Mouse (Mus musculus) midbrain, embryonic 10.5 days (tissue): ENCODE measurements around the gene Olfr155. TPM values are rescaled to one million over a fixed set of nuclear protein-coding genes. Genes with fewer than 3 reads are reported as not detected.
A peak's percentile ranks its signal among the peaks of the same experiment; 100 is the strongest.

Source experiments
- DNase-seq: peaks from one replicate; pipeline ENCODE4 v3.0.0-alpha.2; 2017; ENCODE audit warnings: low spot score
- H3K27ac ChIP-seq: fragments of 300-500 bp; sonication (generic); replicated peaks from 2 replicates; pipeline ENCODE4 v1.5.1; 2016; ENCODE audit warnings: mild to moderate bottlenecking
- H3K27me3 ChIP-seq: fragments of 300-500 bp; sonication (generic); 2 replicates; pipeline ENCODE4 v1.6.1; 2016; ENCODE audit warnings: low read depth, mild to moderate bottlenecking; ENCODE audit not compliant: poor library complexity, severe bottlenecking
- H3K36me3 ChIP-seq: fragments of 300-500 bp; sonication (generic); 2 replicates; pipeline ENCODE4 v1.6.1; 2016; ENCODE audit warnings: mild to moderate bottlenecking, moderate library complexity
- H3K4me1 ChIP-seq: fragments of 300-500 bp; sonication (generic); 2 replicates; pipeline ENCODE4 v1.6.1; 2016
- H3K4me3 ChIP-seq: fragments of 300-500 bp; sonication (generic); 2 replicates; pipeline ENCODE4 v1.5.1; 2016; ENCODE audit warnings: mild to moderate bottlenecking, moderate library complexity
- H3K9me3 ChIP-seq: fragments of 300-500 bp; sonication (generic); replicated peaks from 2 replicates; pipeline ENCODE4 v1.6.1; 2016; ENCODE audit warnings: mild to moderate bottlenecking
- WGBS: fragments of 180-500 bp; shearing (Covaris S2); methylation state at CpG from one replicate; pipeline ENCODE4 v1.1.7; 2016; 5-methylcytosine and 5-hydroxymethylcytosine counted together
- polyA plus RNA-seq: library from polyadenylated mRNA; unstranded; fragments of >200 nt; fragmentation: Nextera tagmentation; extraction: Ambion mirVana; gene quantifications from 2 replicates; pipeline ENCODE4 v1.2.1, GENCODE M21; 2016

Olfr155 gene
- polyA plus RNA-seq, 1 experiment from 2014 or later, result not detected

DNA sequence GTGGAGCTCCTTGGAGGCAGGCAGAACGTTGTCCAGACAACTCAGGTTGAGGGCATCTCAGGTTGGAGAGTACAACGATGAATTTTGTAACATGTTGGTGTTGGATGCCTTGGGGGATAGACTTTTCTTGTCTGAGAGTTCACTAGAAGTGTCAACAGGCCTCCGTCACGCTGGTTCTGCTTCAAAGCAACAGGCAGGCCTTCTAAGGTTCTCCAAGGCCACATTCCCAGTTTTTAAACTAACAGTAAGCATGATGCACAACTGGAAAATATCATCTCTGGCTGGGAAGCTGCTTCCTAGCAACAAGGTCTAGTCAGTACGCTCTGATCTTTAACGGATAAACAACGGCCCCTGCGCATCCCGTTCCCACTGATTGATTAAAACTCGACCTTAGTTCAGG, 18.5 kb downstream of the Olfr155 start:
- Histone ChIP-seq H3K27ac (no peak overlapping the region), H3K27me3 (peaks cover 14% of the 10 kb centered on the region; the same call in 1 of the 2 replicates), H3K4me3 (no peak overlapping the region), H3K9me3 (peaks cover 15% of the 10 kb centered on the region), H3K36me3 (no peaks in the 10 kb centered on the region), H3K4me1 (peaks cover 4% of the 10 kb centered on the region)
- WGBS, result 90% methylated on average over 10 of the region's 10 CpGs
- no peak for DNase-seq

DNA sequence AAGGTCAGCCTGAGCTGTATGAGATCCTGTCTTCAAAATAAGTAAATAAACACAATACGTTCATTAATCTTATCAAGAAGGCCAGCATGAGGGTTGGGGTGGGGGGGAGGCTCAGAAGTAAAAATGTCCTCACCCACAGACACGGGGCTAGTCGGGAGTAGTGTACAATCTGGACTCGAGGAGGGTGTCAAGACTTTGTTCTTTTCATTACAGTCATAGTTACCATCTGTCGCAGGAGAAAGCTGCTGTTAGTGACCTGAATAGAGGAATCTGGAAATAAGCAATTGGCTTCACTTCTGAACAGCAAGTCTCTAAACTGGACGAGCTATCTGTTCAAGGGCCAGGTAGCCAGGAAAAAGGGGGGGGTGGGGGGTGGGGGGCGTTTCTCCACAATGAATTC, 23.1 kb downstream of the Olfr155 start:
- WGBS, result 60% methylated on average over 7 of the region's 7 CpGs

DNA sequence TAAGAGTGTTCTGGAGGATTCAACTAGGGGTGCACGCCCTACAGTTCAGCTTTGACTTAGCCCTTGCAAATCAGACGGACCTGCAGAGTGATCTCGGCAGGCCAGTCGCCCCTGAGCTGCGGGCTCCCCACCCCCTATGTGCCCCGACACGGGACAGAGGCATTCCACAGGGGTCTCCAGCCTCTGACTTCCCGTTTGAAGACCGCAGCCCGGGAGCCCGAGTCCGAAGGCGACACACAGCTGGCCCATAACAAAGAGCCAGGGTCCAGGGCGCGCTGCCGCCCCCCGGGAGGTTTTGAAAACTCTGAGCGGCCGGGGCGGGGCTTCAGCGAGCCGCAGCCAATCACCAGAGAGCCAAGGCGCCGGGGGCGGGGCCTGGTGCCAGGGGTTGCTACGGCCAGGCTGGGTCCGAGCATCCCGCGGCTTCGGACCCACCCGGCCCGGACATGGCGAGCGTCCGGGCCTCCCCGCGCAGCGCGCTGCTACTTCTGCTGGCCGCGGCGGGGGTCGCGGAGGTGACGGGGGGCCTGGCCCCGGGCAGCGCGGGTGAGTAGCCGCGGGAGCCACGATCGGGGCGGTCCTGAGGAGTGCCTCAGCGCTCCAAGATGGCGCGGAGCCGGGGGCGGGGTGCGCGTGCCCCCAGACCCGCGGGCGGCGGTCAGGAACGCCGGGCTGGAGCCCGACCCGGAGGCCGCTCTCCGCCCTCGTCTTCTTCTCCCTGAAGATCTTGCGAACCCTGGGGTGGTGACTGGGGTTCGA, 24.0 kb downstream of the Olfr155 start, which contains the start of gene Reck:
TSS of gene Reck (plus strand) at position 371 of the 759 bp plus-strand sequence.
- Histone ChIP-seq H3K4me1 (peaks cover 41% of the 10 kb centered on the region), H3K27me3 (peaks cover 20% of the 10 kb centered on the region; the same call in 1 of the 2 replicates), H3K4me3 (peak within 1 kb of the TSS; percentile 92), H3K27ac (peak within 1 kb of the TSS; percentile 97), H3K9me3 (peaks cover 7% of the 10 kb centered on the region; the same call in 1 of the 2 replicates), H3K36me3 (no peaks in the 10 kb centered on the region)
- WGBS, result 1% methylated on average over 73 of the region's 73 CpGs
- peak; percentile 96 for DNase-seq

More for the DNA sequence above, 23.1 kb downstream of the Olfr155 start:
- Histone ChIP-seq H3K27ac (peak overlapping the region; percentile 97), H3K9me3 (peaks cover 7% of the 10 kb centered on the region; the same call in 1 of the 2 replicates), H3K4me1 (peaks cover 41% of the 10 kb centered on the region), H3K4me3 (peak overlapping the region; percentile 92), H3K27me3 (peaks cover 20% of the 10 kb centered on the region; the same call in 1 of the 2 replicates), H3K36me3 (no peaks in the 10 kb centered on the region)
- DNase-seq, result no peak

DNA sequence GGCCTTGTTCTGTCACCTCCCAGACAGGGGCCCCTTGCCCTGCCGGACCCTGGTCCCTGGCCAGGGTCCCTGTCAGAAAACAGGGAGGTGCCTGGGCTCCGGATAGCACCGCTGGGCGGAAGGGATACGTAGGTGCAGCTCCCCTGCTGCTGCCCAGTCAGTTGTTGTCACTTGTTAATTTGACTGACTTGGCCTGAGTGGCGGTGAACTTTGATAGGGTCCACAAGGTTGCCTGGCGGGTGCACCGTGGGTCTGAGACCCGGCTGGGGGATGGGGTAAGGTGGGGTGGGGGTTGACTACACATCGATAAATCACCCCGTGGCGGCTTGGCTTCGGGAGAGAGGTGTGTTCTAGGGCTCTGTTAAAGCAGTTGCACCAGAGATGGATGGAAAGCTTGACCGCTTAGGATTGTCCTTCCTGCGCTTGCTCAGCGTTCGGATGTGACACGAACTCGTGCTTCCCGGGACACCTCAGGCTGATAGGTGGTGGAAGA, 24.6 kb downstream of the Olfr155 start:
- WGBS, result under 1% methylated on average over 20 of the region's 20 CpGs
- peak overlapping the region; percentile 92 for H3K4me3 ChIP-seq
- DNase-seq, result no peak
- H3K27me3 ChIP-seq, result peaks cover 20% of the 10 kb centered on the region; the same call in 1 of the 2 replicates
- H3K27ac ChIP-seq, result peak overlapping the region; percentile 97
- no peaks in the 10 kb centered on the region for H3K36me3 ChIP-seq
- peaks cover 41% of the 10 kb centered on the region for H3K4me1 ChIP-seq
- peaks cover 7% of the 10 kb centered on the region; the same call in 1 of the 2 replicates for H3K9me3 ChIP-seq

DNA sequence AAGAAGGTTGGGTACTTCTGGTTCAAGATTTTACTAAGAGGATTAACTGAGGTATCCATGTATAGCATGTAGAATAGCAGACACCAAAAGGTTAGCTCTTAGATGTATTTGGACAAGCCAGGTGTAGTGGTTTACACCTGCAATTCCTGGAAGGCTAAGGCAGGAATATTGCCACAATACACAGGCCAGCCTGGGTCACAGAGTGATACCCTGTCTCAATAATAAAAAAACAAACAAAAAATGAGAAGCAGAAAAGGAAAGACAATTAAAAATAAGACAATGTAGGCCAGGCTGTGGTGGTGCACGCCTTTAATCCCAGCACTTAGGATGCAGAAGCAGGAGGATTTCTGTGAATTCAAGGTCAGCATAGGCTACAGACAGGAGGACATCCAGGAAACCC, 25.9 kb downstream of the Olfr155 start:
- peaks cover 20% of the 10 kb centered on the region; the same call in 1 of the 2 replicates for H3K27me3 ChIP-seq
- no peak overlapping the region for H3K27ac ChIP-seq
- peaks cover 7% of the 10 kb centered on the region; the same call in 1 of the 2 replicates for H3K9me3 ChIP-seq
- H3K4me1 ChIP-seq, result peaks cover 41% of the 10 kb centered on the region
- H3K4me3 ChIP-seq, result no peak overlapping the region
- DNase-seq, result no peak
- no peaks in the 10 kb centered on the region for H3K36me3 ChIP-seq
- WGBS, result 90% methylated on average over 1 of the region's 1 CpGs

DNA sequence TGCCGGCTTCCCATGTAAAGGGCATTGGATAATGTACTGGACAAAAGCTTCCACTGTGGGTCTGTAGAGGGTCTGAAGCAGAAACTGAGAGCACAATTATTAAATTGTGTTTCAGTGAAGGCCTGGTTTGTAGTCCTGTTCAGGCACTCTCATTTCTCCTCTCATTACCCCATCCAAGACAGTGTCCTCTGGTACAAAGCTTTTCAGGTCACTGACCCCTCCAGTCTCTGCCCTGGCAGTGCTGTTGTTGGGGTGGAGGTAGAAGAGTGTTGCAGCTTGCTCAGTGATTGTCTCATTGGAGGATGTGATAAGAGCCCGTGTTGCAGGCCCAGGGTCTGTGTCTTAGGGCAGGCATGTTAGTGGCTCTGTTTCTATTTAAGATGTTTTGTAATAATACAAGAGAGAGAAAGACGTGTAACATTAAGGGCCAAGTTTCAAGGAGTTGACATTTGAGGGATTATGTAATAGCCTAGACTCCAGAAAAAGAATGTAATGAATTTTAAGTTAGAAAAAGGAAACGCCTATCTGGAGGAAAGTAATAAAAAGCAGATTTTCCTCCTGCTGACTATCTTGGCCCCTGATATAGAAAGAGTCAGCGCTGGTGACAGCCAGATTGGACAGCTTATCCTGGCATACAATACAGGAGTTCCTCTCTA, 26.9 kb downstream of the Olfr155 start:
- Histone ChIP-seq H3K9me3 (0 out of 2 replicates have a peak, but pooled peaks cover under 1% of the 10 kb centered on the region), H3K4me1 (peaks cover 41% of the 10 kb centered on the region), H3K36me3 (no peaks in the 10 kb centered on the region), H3K27ac (no peak overlapping the region), H3K4me3 (peak overlapping the region; percentile 18; the same call in 1 of the 2 replicates), H3K27me3 (peaks cover 17% of the 10 kb centered on the region; the same call in 1 of the 2 replicates)
- no peak for DNase-seq
- 45% methylated on average over 5 of the region's 5 CpGs for WGBS

DNA sequence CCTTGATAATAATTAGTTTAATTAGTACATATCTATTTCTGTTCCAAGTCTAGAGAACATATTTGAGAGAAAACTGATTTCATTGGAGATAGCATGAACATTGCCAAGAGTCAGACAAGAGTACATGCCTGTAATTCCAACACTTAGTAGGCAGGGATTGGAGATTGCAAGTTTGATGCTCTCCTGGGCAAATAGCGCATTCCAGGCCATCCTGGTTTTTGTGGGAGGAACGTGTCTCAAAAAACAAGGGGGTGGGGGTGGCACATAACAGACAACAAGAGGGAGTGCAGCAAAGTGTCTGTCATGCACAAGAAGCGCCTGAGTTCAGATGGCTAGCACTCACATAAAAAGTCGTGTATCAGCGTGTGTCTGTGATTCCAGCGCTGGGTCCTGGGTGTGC, 28.2 kb downstream of the Olfr155 start:
- Histone ChIP-seq H3K4me3 (no peak overlapping the region), H3K36me3 (no peaks in the 10 kb centered on the region), H3K4me1 (peaks cover 53% of the 10 kb centered on the region), H3K27ac (no peak overlapping the region), H3K27me3 (peaks cover 6% of the 10 kb centered on the region; the same call in 1 of the 2 replicates), H3K9me3 (no peaks in the 10 kb centered on the region)
- WGBS, result 83% methylated on average over 6 of the region's 6 CpGs
- DNase-seq, result no peak

DNA sequence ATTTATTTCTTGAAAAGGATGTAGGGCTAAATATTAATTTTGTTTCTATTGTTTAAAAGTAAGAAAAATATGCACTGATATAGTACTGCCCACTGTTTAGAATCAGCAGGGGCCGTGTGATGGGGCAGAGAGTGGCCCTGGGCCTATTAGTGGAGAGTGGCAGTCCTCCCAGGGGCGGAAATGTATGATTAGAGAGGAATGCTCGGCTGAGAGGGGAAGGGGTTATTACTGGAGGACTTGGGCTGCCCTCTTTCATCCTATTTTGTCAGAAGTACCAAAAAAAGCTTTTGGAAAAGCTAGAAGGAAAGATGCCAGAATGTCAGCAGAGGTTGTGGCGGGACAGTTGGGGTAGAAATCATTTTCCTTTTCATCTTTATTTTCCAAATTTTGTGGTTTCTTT, 32.8 kb downstream of the Olfr155 start:
- DNase-seq, result no peak
- Histone ChIP-seq H3K9me3 (no peaks in the 10 kb centered on the region), H3K36me3 (0 out of 2 replicates have a peak, but pooled peaks cover 4% of the 10 kb centered on the region), H3K27ac (0 out of 2 replicates have a peak overlapping the region, but pooled peaks have one; percentile 3), H3K4me3 (no peak overlapping the region), H3K27me3 (no peaks in the 10 kb centered on the region), H3K4me1 (peaks cover 39% of the 10 kb centered on the region)
- 52% methylated on average over 4 of the region's 4 CpGs for WGBS

DNA sequence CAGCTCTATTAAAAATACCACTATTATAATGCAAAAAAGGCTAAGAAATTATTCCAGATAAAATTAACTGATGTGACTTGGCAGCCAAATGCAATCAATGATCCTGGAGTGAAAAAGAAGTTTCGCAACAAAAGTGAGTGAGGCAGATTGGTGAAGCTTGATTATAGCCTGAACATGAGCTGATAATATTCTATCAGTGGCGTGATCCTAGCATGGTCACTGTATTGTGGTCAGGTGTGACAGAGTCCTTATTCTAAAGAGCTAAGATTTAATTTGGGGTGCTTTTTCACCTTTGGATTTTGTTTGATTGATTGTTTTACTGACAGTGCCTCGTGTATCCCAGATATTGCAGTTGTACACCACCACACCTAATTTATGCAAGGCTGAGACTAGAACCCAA, 39.9 kb downstream of the Olfr155 start:
- Histone ChIP-seq H3K36me3 (peaks cover 14% of the 10 kb centered on the region; the same call in 1 of the 2 replicates), H3K27me3 (no peaks in the 10 kb centered on the region), H3K4me1 (peaks cover 7% of the 10 kb centered on the region), H3K27ac (no peak overlapping the region), H3K9me3 (no peaks in the 10 kb centered on the region), H3K4me3 (no peak overlapping the region)
- WGBS, result 94% methylated on average over 3 of the region's 3 CpGs
- no peak for DNase-seq

DNA sequence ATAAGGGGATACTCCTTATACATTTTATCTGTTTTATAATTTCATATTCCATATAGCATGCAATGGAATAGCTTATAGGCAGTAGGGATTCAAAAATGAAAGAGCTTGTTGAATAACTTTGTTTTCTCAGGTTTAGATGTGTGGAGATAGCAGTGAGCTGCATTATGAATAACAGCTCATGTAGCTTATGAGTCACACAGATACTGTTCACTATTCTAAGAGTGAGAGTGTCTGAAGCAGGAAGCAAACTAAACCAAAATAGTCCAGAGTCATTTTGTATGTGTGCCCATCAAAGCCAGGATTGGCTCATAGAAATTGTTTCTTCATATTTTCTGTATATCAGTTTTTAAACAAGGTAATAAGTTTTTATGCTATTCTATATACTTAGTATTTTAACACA, 45.8 kb downstream of the Olfr155 start:
- Histone ChIP-seq H3K4me3 (no peak overlapping the region), H3K27ac (no peak overlapping the region), H3K36me3 (peaks cover 49% of the 10 kb centered on the region), H3K9me3 (no peaks in the 10 kb centered on the region), H3K4me1 (no peaks in the 10 kb centered on the region), H3K27me3 (no peaks in the 10 kb centered on the region)
- DNase-seq, result no peak

DNA sequence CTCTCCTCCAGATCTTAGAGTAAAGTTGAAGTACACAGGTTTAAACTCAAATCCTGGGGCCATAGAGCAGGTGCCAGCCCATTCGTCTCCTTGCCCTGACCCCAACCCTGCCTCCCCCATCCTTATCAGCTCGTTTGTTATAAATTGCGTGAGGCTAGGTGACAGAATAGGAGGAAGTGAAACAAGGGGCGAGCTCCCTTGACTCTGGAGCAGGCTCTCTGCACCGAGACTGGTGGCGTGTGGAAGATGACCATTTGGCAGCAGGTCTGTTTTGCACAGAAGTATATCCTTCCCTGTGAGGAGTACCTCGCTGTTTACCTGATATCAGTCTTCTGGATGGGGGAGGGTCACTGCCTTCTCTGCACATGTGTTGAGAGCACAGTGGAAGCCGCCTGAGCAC, 47.8 kb downstream of the Olfr155 start:
- H3K4me3 ChIP-seq, result no peak overlapping the region
- H3K27me3 ChIP-seq, result no peaks in the 10 kb centered on the region
- H3K27ac ChIP-seq, result no peak overlapping the region
- peaks cover 60% of the 10 kb centered on the region for H3K36me3 ChIP-seq
- 84% methylated on average over 8 of the region's 8 CpGs for WGBS
- H3K4me1 ChIP-seq, result no peaks in the 10 kb centered on the region
- no peaks in the 10 kb centered on the region for H3K9me3 ChIP-seq
- DNase-seq, result no peak

DNA sequence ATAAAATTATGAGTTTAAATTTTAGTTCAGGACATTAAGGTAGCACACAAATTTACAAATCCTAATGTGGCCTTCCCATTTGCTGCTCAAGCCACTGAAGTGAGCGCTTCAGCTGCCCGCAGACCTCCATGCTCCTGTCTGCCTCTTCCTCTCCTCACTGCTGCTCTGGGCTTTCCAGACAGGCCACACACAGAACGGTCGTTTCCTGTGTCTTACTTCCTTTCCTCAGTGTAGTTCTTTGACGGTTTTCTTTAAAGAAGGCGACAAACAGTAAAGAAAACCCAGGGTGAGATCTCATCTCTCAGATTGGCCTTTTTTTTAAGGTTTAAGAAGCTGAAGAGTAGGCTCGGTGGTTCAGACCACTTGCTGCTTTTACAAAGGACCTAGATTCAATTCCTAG, 52.3 kb downstream of the Olfr155 start:
- H3K27ac ChIP-seq, result no peak overlapping the region
- DNase-seq, result no peak
- 79% methylated on average over 7 of the region's 7 CpGs for WGBS
- H3K27me3 ChIP-seq, result no peaks in the 10 kb centered on the region
- H3K4me1 ChIP-seq, result no peaks in the 10 kb centered on the region
- no peak overlapping the region for H3K4me3 ChIP-seq
- H3K36me3 ChIP-seq, result peaks cover 37% of the 10 kb centered on the region
- H3K9me3 ChIP-seq, result no peaks in the 10 kb centered on the region
